Mouse (Mus musculus) testis, postnatal 14 days (tissue): ENCODE results near the gene Nup214.
A peak's percentile ranks its signal among the peaks of the same experiment; 100 is the strongest.

Experiments used
- DNase-seq: peaks from one replicate; pipeline ENCODE4 v3.0.0; 2021; ENCODE audit warnings: low spot score

The Nup214 gene

GRCm38 (mm10) chr2:31974141-31974808, at the start of gene Nup214:
Gene Nup214 (plus strand): TSS chr2:31974436.
- peak; percentile 99 for DNase-seq

GRCm38 (mm10) chr2:31924811-31925210, 49.4 kb upstream of the Nup214 start:
- DNase-seq = peak; percentile 33

GRCm38 (mm10) chr2:31925936-31926335, 48.3 kb upstream of the Nup214 start:
- DNase-seq = no peak

GRCm38 (mm10) chr2:31929664-31930063, 44.6 kb upstream of the Nup214 start:
- DNase-seq = no peak

GRCm38 (mm10) chr2:31934551-31934950, 39.7 kb upstream of the Nup214 start:
- no peak for DNase-seq

- DNase-seq = no peak
Observed at GRCm38 (mm10) chr2:31935054-31935453, 39.2 kb upstream of the Nup214 start.

- no peak for DNase-seq
Observed at GRCm38 (mm10) chr2:31938298-31938697, 35.9 kb upstream of the Nup214 start.

- no peak for DNase-seq
Observed at GRCm38 (mm10) chr2:31943011-31943410, 31.2 kb upstream of the Nup214 start.

- no peak for DNase-seq
Observed at GRCm38 (mm10) chr2:31945580-31945979, 28.7 kb upstream of the Nup214 start.

- no peak for DNase-seq
Observed at GRCm38 (mm10) chr2:31948392-31948791, 25.8 kb upstream of the Nup214 start.

GRCm38 (mm10) chr2:31948801-31949200, 25.4 kb upstream of the Nup214 start:
- no peak for DNase-seq

- peak; percentile 25 for DNase-seq
Observed at GRCm38 (mm10) chr2:31950058-31950871, 24.0 kb upstream of the Nup214 start, which contains the start of gene Aif1l. Gene Aif1l (plus strand): TSS chr2:31950139.

- DNase-seq = no peak
Observed at GRCm38 (mm10) chr2:31950966-31951365, 23.3 kb upstream of the Nup214 start.

GRCm38 (mm10) chr2:31952236-31952635, 22.0 kb upstream of the Nup214 start:
- DNase-seq = no peak

- DNase-seq = no peak
Observed at GRCm38 (mm10) chr2:31952725-31953124, 21.5 kb upstream of the Nup214 start.

- DNase-seq = no peak
Observed at GRCm38 (mm10) chr2:31953687-31954086, 20.5 kb upstream of the Nup214 start.

- DNase-seq = peak; percentile 44
Observed at GRCm38 (mm10) chr2:31954779-31955181, 19.5 kb upstream of the Nup214 start.

- DNase-seq = no peak
Observed at GRCm38 (mm10) chr2:31955686-31956085, 18.6 kb upstream of the Nup214 start.

GRCm38 (mm10) chr2:31957211-31957610, 17.0 kb upstream of the Nup214 start:
- DNase-seq = no peak

GRCm38 (mm10) chr2:31960986-31961385, 13.2 kb upstream of the Nup214 start:
- DNase-seq = no peak

GRCm38 (mm10) chr2:31961791-31962222, 12.4 kb upstream of the Nup214 start:
- no peak for DNase-seq

- no peak for DNase-seq
Observed at GRCm38 (mm10) chr2:31962501-31963224, 11.6 kb upstream of the Nup214 start.

- DNase-seq = no peak
Observed at GRCm38 (mm10) chr2:31963491-31963890, 10.7 kb upstream of the Nup214 start.
